Mouse (Mus musculus) heart, embryonic 14.5 days (tissue): Measurements from ENCODE around the gene Stra6. TPM values are rescaled to one million over a fixed set of nuclear protein-coding genes. Genes with fewer than 3 reads are reported as not detected.

Experiments used
- ATAC-seq: fragments of 200-750 bp; cut with Nextera tagmentation; 2 replicates; pipeline ENCODE4 v1.8.0; 2017; ENCODE audit warnings: low read depth, moderate TSS enrichment; ENCODE audit not compliant: insufficient number of reproducible peaks, insufficient read depth, low FRiP score
- H3K27ac ChIP-seq, 2 experiments: fragments of 200-500 bp in 1 of 2; fragments of 300-500 bp in 1 of 2; sonication (generic) in 1 of 2; replicated peaks in 1 of 2; 2 replicates each; pipeline ENCODE4 v1.5.1; 2012 to 2014; ENCODE audit warnings: low read depth in 2 of 2, low read length in 2 of 2, control low read depth in 1 of 2, mild to moderate bottlenecking in 1 of 2, mixed read lengths in 1 of 2; ENCODE audit not compliant: control insufficient read depth in 1 of 2, insufficient read depth in 1 of 2
- H3K27me3 ChIP-seq: fragments of 300-500 bp; sonication (generic); 2 replicates; pipeline ENCODE4 v1.6.1; 2014; ENCODE audit warnings: mild to moderate bottlenecking, low read length, control low read depth; ENCODE audit not compliant: control insufficient read depth, insufficient read depth
- H3K36me3 ChIP-seq: fragments of 300-500 bp; sonication (generic); 2 replicates; pipeline ENCODE4 v1.6.1; 2014; ENCODE audit warnings: mild to moderate bottlenecking, control low read depth, low read length, mixed read lengths; ENCODE audit not compliant: control insufficient read depth, insufficient read depth
- H3K4me1 ChIP-seq, 2 experiments: fragments of 200-500 bp in 1 of 2; fragments of 300-500 bp in 1 of 2; sonication (generic) in 1 of 2; 2 replicates each; pipeline ENCODE4 v1.6.1; 2012 to 2014; ENCODE audit warnings: low read length in 2 of 2, control low read depth in 1 of 2, mixed read lengths in 1 of 2; ENCODE audit not compliant: control insufficient read depth in 2 of 2, insufficient read depth in 2 of 2
- H3K4me2 ChIP-seq: fragments of 300-500 bp; sonication (generic); 2 replicates; pipeline ENCODE4 v1.6.1; 2014; ENCODE audit warnings: mild to moderate bottlenecking, low read length
- H3K4me3 ChIP-seq, 2 experiments: fragments of 200-500 bp in 1 of 2; fragments of 300-500 bp in 1 of 2; sonication (generic) in 1 of 2; 2 replicates each; pipeline ENCODE4 v1.5.1; 2012 to 2014; ENCODE audit warnings: low read length in 2 of 2, mild to moderate bottlenecking in 2 of 2, control low read depth in 1 of 2, low read depth in 1 of 2, moderate library complexity in 1 of 2; ENCODE audit not compliant: control insufficient read depth in 1 of 2, insufficient read depth in 1 of 2
- H3K9ac ChIP-seq: fragments of 300-500 bp; sonication (generic); 2 replicates; pipeline ENCODE4 v1.6.1; 2014; ENCODE audit warnings: mild to moderate bottlenecking, low read length
- H3K9me3 ChIP-seq: fragments of 300-500 bp; sonication (generic); 2 replicates; pipeline ENCODE4 v1.6.1; 2016; ENCODE audit warnings: low read length, control low read depth; ENCODE audit not compliant: control insufficient read depth
- WGBS: fragments of 180-500 bp; shearing (Covaris S2); extraction: QIAGEN DNeasy Blood & Tissue Kit; methylation state at CpG from one replicate; pipeline ENCODE4 v1.1.7; 2014; 5-methylcytosine and 5-hydroxymethylcytosine counted together
- polyA plus RNA-seq: library from polyadenylated mRNA; unstranded; fragments of >200 nt; fragmentation: Nextera tagmentation; extraction: Ambion mirVana; gene quantifications from 2 replicates; pipeline ENCODE4 v1.2.1, GENCODE M21; 2014

Gene Stra6
- polyA plus RNA-seq, 1 experiment from 2014 or later, result 0.57 TPM

- no peak overlapping the region for H3K4me3 ChIP-seq
- H3K27me3 ChIP-seq, result peaks cover 53% of the 10 kb centered on the region
- H3K36me3 ChIP-seq, result no peaks in the 10 kb centered on the region
- ATAC-seq, result no peak
- 51% methylated on average over 7 of the region's 7 CpGs for WGBS
- peaks cover 23 to 35% of the 10 kb centered on the region in 2 experiments for H3K4me1 ChIP-seq
- H3K9ac ChIP-seq, result no peak overlapping the region
- H3K9me3 ChIP-seq, result no peaks in the 10 kb centered on the region
- no peak overlapping the region for H3K27ac ChIP-seq
- no peak overlapping the region for H3K4me2 ChIP-seq
Measured at GRCm38 (mm10) chr9:58116024-58116651, 52.5 kb downstream of the Stra6 start.

- Histone ChIP-seq H3K27me3 (peaks cover 53% of the 10 kb centered on the region), H3K36me3 (no peaks in the 10 kb centered on the region), H3K4me3 (no peak within 1 kb of the TSS), H3K27ac (no peak within 1 kb of the TSS), H3K9me3 (no peaks in the 10 kb centered on the region), H3K4me1 (peaks cover 15 to 26% of the 10 kb centered on the region in 2 experiments), H3K4me2 (no peak within 1 kb of the TSS), H3K9ac (no peak within 1 kb of the TSS)
- no peak for ATAC-seq
- 27% methylated on average over 2 of the region's 2 CpGs for WGBS
Measured at GRCm38 (mm10) chr9:58118671-58119070, 55.1 kb downstream of the Stra6 start, which contains the start of gene Ccdc33. Ccdc33 (minus strand) TSS chr9:58118823.

GRCm38 (mm10) chr9:58125085-58125484, 61.5 kb downstream of the Stra6 start:
- Histone ChIP-seq H3K4me3 (no peak overlapping the region), H3K27me3 (peaks cover 25% of the 10 kb centered on the region), H3K9ac (no peak overlapping the region), H3K4me2 (no peak overlapping the region), H3K27ac (no peak overlapping the region), H3K9me3 (no peaks in the 10 kb centered on the region), H3K4me1 (peaks cover 20% of the 10 kb centered on the region in 2 experiments; a peak in 3 of 4 replicates), H3K36me3 (no peaks in the 10 kb centered on the region)
- WGBS, result 43% methylated on average over 3 of the region's 3 CpGs
- no peak for ATAC-seq

GRCm38 (mm10) chr9:58125811-58126210, 62.2 kb downstream of the Stra6 start:
- peaks cover 18% of the 10 kb centered on the region in 2 experiments; a peak in 3 of 4 replicates for H3K4me1 ChIP-seq
- no peaks in the 10 kb centered on the region for H3K36me3 ChIP-seq
- peaks cover 31% of the 10 kb centered on the region for H3K27me3 ChIP-seq
- no peaks in the 10 kb centered on the region for H3K9me3 ChIP-seq
- no peak overlapping the region for H3K27ac ChIP-seq
- H3K4me3 ChIP-seq, result no peak overlapping the region
- ATAC-seq, result no peak
- no peak overlapping the region for H3K9ac ChIP-seq
- H3K4me2 ChIP-seq, result no peak overlapping the region
- WGBS, result 60% methylated on average over 4 of the region's 4 CpGs

GRCm38 (mm10) chr9:58128926-58129413, 65.4 kb downstream of the Stra6 start:
- Histone ChIP-seq H3K9ac (no peak overlapping the region), H3K27me3 (peaks cover 37% of the 10 kb centered on the region), H3K9me3 (no peaks in the 10 kb centered on the region), H3K27ac (no peak overlapping the region), H3K4me3 (no peak overlapping the region), H3K36me3 (no peaks in the 10 kb centered on the region), H3K4me2 (peak overlapping the region; percentile 21; the same call in 1 of the 2 replicates), H3K4me1 (peaks cover 25 to 29% of the 10 kb centered on the region in 2 experiments; a peak in 3 of 4 replicates)
- ATAC-seq, result no peak
- WGBS, result 9% methylated on average over 13 of the region's 13 CpGs

GRCm38 (mm10) chr9:58129508-58129907, 65.9 kb downstream of the Stra6 start:
- Histone ChIP-seq H3K9ac (no peak overlapping the region), H3K27ac (no peak overlapping the region), H3K4me1 (peaks cover 25 to 29% of the 10 kb centered on the region in 2 experiments; a peak in 3 of 4 replicates), H3K27me3 (peaks cover 42% of the 10 kb centered on the region), H3K4me2 (peak overlapping the region; percentile 21; the same call in 1 of the 2 replicates), H3K36me3 (no peaks in the 10 kb centered on the region), H3K9me3 (no peaks in the 10 kb centered on the region), H3K4me3 (no peak overlapping the region)
- WGBS, result 23% methylated on average over 8 of the region's 8 CpGs
- ATAC-seq, result no peak

- no peaks in the 10 kb centered on the region for H3K36me3 ChIP-seq
- H3K4me3 ChIP-seq, result no peak overlapping the region
- no peak overlapping the region for H3K27ac ChIP-seq
- H3K27me3 ChIP-seq, result peaks cover 53% of the 10 kb centered on the region
- no peak overlapping the region for H3K9ac ChIP-seq
- ATAC-seq, result no peak
- 27% methylated on average over 3 of the region's 3 CpGs for WGBS
- no peak overlapping the region for H3K4me2 ChIP-seq
- H3K9me3 ChIP-seq, result no peaks in the 10 kb centered on the region
- H3K4me1 ChIP-seq, result peaks cover 25 to 31% of the 10 kb centered on the region in 2 experiments
Measured at GRCm38 (mm10) chr9:58130909-58131308, 67.3 kb downstream of the Stra6 start.
